ENCODE assay signal across 22 mouse cellular contexts in genomic region chr19:32789535-32789934, GRCm38 (mm10). TPM values are rescaled to one million over a fixed set of nuclear protein-coding genes. Genes with fewer than 3 reads are reported as not detected.
DNase-seq lines count a peak whose midpoint lies in the region; ATAC-seq and TF ChIP-seq lines count a peak whose summit lies in the region.
"Had no signal": no experiment of that assay in that cellular context is flagged by ENCODE, and none has a peak within 500 bp of the region (broad histone marks: within the 10 kb centered on the region; RNA-seq: fewer than 3 reads in every experiment).

No protein-coding gene starts in this region.

- no peak overlapping the region for H3K4me3 ChIP-seq in kidney, postnatal 0 days (replicated peaks; ENCODE audit: low read depth, low read length)
- no peak overlapping the region for H3K4me3 ChIP-seq in midbrain, embryonic 14.5 days (replicated peaks; ENCODE audit: low read depth, low read length)
- no peak overlapping the region for H3K4me3 ChIP-seq in midbrain, embryonic 10.5 days
- H3K4me3 ChIP-seq: embryonic facial prominence, embryonic 15.5 days; kidney, embryonic 15.5 days; liver, embryonic 13.5 days; midbrain, embryonic 15.5 days; myocyte; neural tube, embryonic 13.5 days had no signal

- TF ChIP-seq CTCF in kidney, postnatal 0 days (IDR thresholded peaks at IDR 0.05; ENCODE audit: low read depth) = no peak

- H3K9me3 ChIP-seq in kidney, postnatal 0 days (replicated peaks; ENCODE audit: low read length) = no peaks in the 10 kb centered on the region
- no peaks in the 10 kb centered on the region for H3K9me3 ChIP-seq in midbrain, embryonic 14.5 days (ENCODE audit: control insufficient read depth, low read length)
- H3K9me3 ChIP-seq in midbrain, embryonic 10.5 days (replicated peaks) = no peaks in the 10 kb centered on the region
- H3K9me3 ChIP-seq: embryonic facial prominence, embryonic 15.5 days; kidney, embryonic 15.5 days; liver, embryonic 13.5 days; midbrain, embryonic 15.5 days; neural tube, embryonic 13.5 days had no signal

- H3K4me2 ChIP-seq in kidney, postnatal 0 days (ENCODE audit: low read length) = no peak overlapping the region
- no peak overlapping the region for H3K4me2 ChIP-seq in midbrain, embryonic 14.5 days (ENCODE audit: low read length)
- H3K4me2 ChIP-seq: embryonic facial prominence, embryonic 15.5 days; kidney, embryonic 15.5 days; liver, embryonic 13.5 days; midbrain, embryonic 15.5 days; neural tube, embryonic 13.5 days had no signal

- WGBS in kidney, postnatal 0 days = 64% methylated on average over 3 of the region's 3 CpGs
- 37% methylated on average over 3 of the region's 3 CpGs for WGBS in midbrain, embryonic 14.5 days
- 45% methylated on average over 3 of the region's 3 CpGs for WGBS in midbrain, embryonic 10.5 days

- no peaks in the 10 kb centered on the region for H3K27me3 ChIP-seq in kidney, postnatal 0 days (ENCODE audit: insufficient read depth, low read length)
- H3K27me3 ChIP-seq in midbrain, embryonic 14.5 days (ENCODE audit: control insufficient read depth, insufficient read depth, low read length) = no peaks in the 10 kb centered on the region
- no peaks in the 10 kb centered on the region for H3K27me3 ChIP-seq in midbrain, embryonic 10.5 days (ENCODE audit: low read depth, poor library complexity, severe bottlenecking)
- H3K27me3 ChIP-seq: embryonic facial prominence, embryonic 15.5 days; kidney, embryonic 15.5 days; liver, embryonic 13.5 days; midbrain, embryonic 15.5 days; neural tube, embryonic 13.5 days had no signal

- DNase-seq in kidney, postnatal 0 days (ENCODE audit: low spot score) = no peak
- no peak for DNase-seq in kidney, postnatal 10 days
- DNase-seq in midbrain, embryonic 14.5 days = no peak
- no peak for DNase-seq in midbrain, embryonic 10.5 days (ENCODE audit: low spot score)
- no peak for DNase-seq in ovary, postnatal 36 days (ENCODE audit: low spot score)
- no peak for DNase-seq in cerebellum, postnatal 14 days
- DNase-seq: adrenal gland, adult 8-10 months; B cell, adult 2 months; cerebellum, adult 8-10 months; forebrain, postnatal 0 days; gastrocnemius, postnatal 36 days; kidney, adult 11 months; liver, embryonic 13.5 days; lung, postnatal 4 days; thymus, postnatal 14 days had no signal

- H3K36me3 ChIP-seq in kidney, postnatal 0 days (ENCODE audit: insufficient read depth, low read length) = no peaks in the 10 kb centered on the region
- H3K36me3 ChIP-seq in midbrain, embryonic 14.5 days (ENCODE audit: control insufficient read depth, insufficient read depth, low read length) = no peaks in the 10 kb centered on the region
- peaks cover 10% of the 10 kb centered on the region for H3K36me3 ChIP-seq in midbrain, embryonic 10.5 days
- H3K36me3 ChIP-seq: liver, embryonic 13.5 days; midbrain, embryonic 15.5 days had no signal

- ATAC-seq in kidney, postnatal 0 days (replicated peaks; ENCODE audit: low FRiP score, low read depth) = no peak
- no peak for ATAC-seq in midbrain, embryonic 14.5 days (ENCODE audit: low FRiP score, low TSS enrichment)
- peak; percentile 55 for ATAC-seq in granulocyte monocyte progenitor cell, adult 5-6 weeks (replicated peaks; ENCODE audit: poor library complexity, severe bottlenecking)
- ATAC-seq: activated CD4-positive, CD25-positive, alpha-beta regulatory T cell, adult 4 months; forebrain, postnatal 0 days; midbrain, embryonic 15.5 days had no signal

- H3K27ac ChIP-seq in kidney, postnatal 0 days = peak overlapping the region; percentile 50; the same call in 1 of the 2 replicates
- H3K27ac ChIP-seq in midbrain, embryonic 14.5 days (replicated peaks; ENCODE audit: low read depth, low read length) = 0 out of 2 replicates have a peak overlapping the region, but pooled peaks have one; percentile 8
- H3K27ac ChIP-seq in midbrain, embryonic 10.5 days (replicated peaks) = no peak overlapping the region
- H3K27ac ChIP-seq: embryonic facial prominence, embryonic 15.5 days; kidney, embryonic 15.5 days; midbrain, embryonic 15.5 days; neural tube, embryonic 13.5 days had no signal

- H3K9ac ChIP-seq in kidney, postnatal 0 days (ENCODE audit: low read depth, low read length) = no peak overlapping the region
- no peak overlapping the region for H3K9ac ChIP-seq in midbrain, embryonic 14.5 days (replicated peaks; ENCODE audit: low read length)
- H3K9ac ChIP-seq: embryonic facial prominence, embryonic 15.5 days; forebrain, postnatal 0 days; kidney, embryonic 15.5 days; liver, embryonic 13.5 days; midbrain, embryonic 15.5 days; neural tube, embryonic 13.5 days had no signal

- peaks cover 11% of the 10 kb centered on the region for H3K4me1 ChIP-seq in kidney, postnatal 0 days (replicated peaks; ENCODE audit: insufficient read depth, low read length)
- peaks cover 17% of the 10 kb centered on the region; the same call in 1 of the 2 replicates for H3K4me1 ChIP-seq in midbrain, embryonic 14.5 days (ENCODE audit: control insufficient read depth, insufficient read depth, low read length)
- H3K4me1 ChIP-seq in midbrain, embryonic 10.5 days = peaks cover 68% of the 10 kb centered on the region

RNA-seq across cellular contexts. Expression of gene Pten, which starts 32.2 kb away (rescaled TPM):
- polyA plus RNA-seq in kidney, postnatal 0 days (2015; fragmentation: Nextera tagmentation; extraction: Ambion mirVana) = 8.9 and 9.2 TPM in 2 replicates
- 22.6 and 29.8 TPM in 2 replicates for polyA plus RNA-seq in midbrain, embryonic 14.5 days (2014; fragmentation: Nextera tagmentation; extraction: Ambion mirVana)
- 6.8 and 7.6 TPM in 2 replicates for polyA plus RNA-seq in midbrain, embryonic 10.5 days (2016; fragmentation: Nextera tagmentation; extraction: Ambion mirVana)
- 67.3 and 74.5 TPM in 2 replicates for total RNA-seq in granulocyte monocyte progenitor cell, adult 5-6 weeks (2014; fragmentation: Nextera tagmentation)
- total RNA-seq in granulocyte monocyte progenitor cell, adult 5-6 weeks (2017) = 98.5 and 103 TPM in 2 replicates

RNA-seq across cellular contexts. Expression of gene Atad1, which starts 49.9 kb away (rescaled TPM):
- polyA plus RNA-seq in kidney, postnatal 0 days (2015; fragmentation: Nextera tagmentation; extraction: Ambion mirVana) = 79.2 and 83.7 TPM in 2 replicates
- polyA plus RNA-seq in midbrain, embryonic 14.5 days (2014; fragmentation: Nextera tagmentation; extraction: Ambion mirVana) = 126 and 143 TPM in 2 replicates
- polyA plus RNA-seq in midbrain, embryonic 10.5 days (2016; fragmentation: Nextera tagmentation; extraction: Ambion mirVana) = 78.0 and 84.4 TPM in 2 replicates
- 59.5 and 62.9 TPM in 2 replicates for total RNA-seq in granulocyte monocyte progenitor cell, adult 5-6 weeks (2014; fragmentation: Nextera tagmentation)
- total RNA-seq in granulocyte monocyte progenitor cell, adult 5-6 weeks (2017) = 77.7 and 82.9 TPM in 2 replicates
